Mouse (Mus musculus) spleen, adult 2 months (tissue): ENCODE measurements around the gene Rpl10a.

Experiments used
- CTCF ChIP-seq: fragments of 200-500 bp; IDR thresholded peaks from 2 replicates; pipeline ENCODE4 v1.5.1; 2011; ENCODE audit warnings: mild to moderate bottlenecking, inconsistent platforms; ENCODE audit not compliant: insufficient read depth, insufficient read length, insufficient replicate concordance; ENCODE audit errors: extremely low read depth
- POLR2A ChIP-seq: fragments of 200-500 bp; IDR thresholded peaks from 2 replicates; pipeline ENCODE4 v1.6.1; 2011; ENCODE audit warnings: low read depth, low read length, inconsistent platforms

GRCm38 (mm10) chr17:28327673-28328325 lies 472 bp upstream of the Rpl10a start:
- TF ChIP-seq CTCF: no peak
- no peak for TF ChIP-seq POLR2A
